Mouse (Mus musculus) intestine, embryonic 14.5 days (tissue): Measurements from ENCODE around the gene Arhgap31. TPM values are rescaled to one million over a fixed set of nuclear protein-coding genes. Genes with fewer than 3 reads are reported as not detected.

Experiments
- ATAC-seq: fragments of 200-750 bp; cut with Nextera tagmentation; replicated peaks from 2 replicates; pipeline ENCODE4 v1.8.0; 2017; ENCODE audit warnings: low read depth, moderate number of reproducible peaks, moderate TSS enrichment, moderate library complexity; ENCODE audit not compliant: low FRiP score, low TSS enrichment
- DNase-seq: peaks from one replicate; pipeline ENCODE4 v3.0.0-alpha.2; 2018; ENCODE audit warnings: low spot score
- H3K27ac ChIP-seq: fragments of 300-500 bp; sonication (generic); 2 replicates; pipeline ENCODE4 v1.5.1; 2014; ENCODE audit warnings: low read depth, mild to moderate bottlenecking, control low read depth
- H3K27me3 ChIP-seq: fragments of 300-500 bp; sonication (generic); replicated peaks from 2 replicates; pipeline ENCODE4 v1.6.1; 2014; ENCODE audit warnings: low read length, control low read depth; ENCODE audit not compliant: control insufficient read depth, insufficient read depth
- H3K36me3 ChIP-seq: fragments of 300-500 bp; sonication (generic); 2 replicates; pipeline ENCODE4 v1.6.1; 2014; ENCODE audit warnings: low read length, control low read depth; ENCODE audit not compliant: control insufficient read depth, insufficient read depth
- H3K4me1 ChIP-seq: fragments of 300-500 bp; sonication (generic); replicated peaks from 2 replicates; pipeline ENCODE4 v1.6.1; 2014; ENCODE audit warnings: low read length, control low read depth, mixed read lengths; ENCODE audit not compliant: control insufficient read depth, insufficient read depth
- H3K4me2 ChIP-seq: fragments of 300-500 bp; sonication (generic); 2 replicates; pipeline ENCODE4 v1.6.1; 2014; ENCODE audit warnings: low read length
- H3K4me3 ChIP-seq: fragments of 300-500 bp; sonication (generic); 2 replicates; pipeline ENCODE4 v1.5.1; 2014; ENCODE audit warnings: low read depth, low read length, control low read depth, mixed read lengths
- H3K9ac ChIP-seq: fragments of 300-500 bp; sonication (generic); 2 replicates; pipeline ENCODE4 v1.6.1; 2014; ENCODE audit warnings: mild to moderate bottlenecking, low read length
- H3K9me3 ChIP-seq: fragments of 300-500 bp; sonication (generic); 2 replicates; pipeline ENCODE4 v1.6.1; 2016; ENCODE audit warnings: low read length, control low read depth; ENCODE audit not compliant: control insufficient read depth
- WGBS: fragments of 180-500 bp; shearing (Covaris S2); extraction: QIAGEN DNeasy Blood & Tissue Kit; methylation state at CpG from one replicate; pipeline ENCODE4 v1.1.7; 2014; 5-methylcytosine and 5-hydroxymethylcytosine counted together
- polyA plus RNA-seq: library from polyadenylated mRNA; unstranded; fragments of >200 nt; fragmentation: Nextera tagmentation; extraction: Ambion mirVana; gene quantifications from 2 replicates; pipeline ENCODE4 v1.2.1, GENCODE M21; 2014

Arhgap31 gene
- polyA plus RNA-seq, 1 experiment from 2014 or later: 10.9 TPM

GRCm38 (mm10) chr16:38587572-38587971 lies 125.5 kb downstream of the Arhgap31 start:
- Histone ChIP-seq H3K27me3 (no peaks in the 10 kb centered on the region), H3K4me1 (no peaks in the 10 kb centered on the region), H3K27ac (no peak overlapping the region), H3K4me3 (no peak overlapping the region), H3K4me2 (no peak overlapping the region), H3K9me3 (no peaks in the 10 kb centered on the region), H3K36me3 (peaks cover 93% of the 10 kb centered on the region), H3K9ac (no peak overlapping the region)
- no peak for ATAC-seq
- no peak for DNase-seq
- WGBS: 93% methylated on average over 4 of the region's 4 CpGs

GRCm38 (mm10) chr16:38587163-38587562 lies 125.9 kb downstream of the Arhgap31 start:
- Histone ChIP-seq H3K27me3 (no peaks in the 10 kb centered on the region), H3K36me3 (peaks cover 93% of the 10 kb centered on the region), H3K9me3 (no peaks in the 10 kb centered on the region), H3K9ac (no peak overlapping the region), H3K4me2 (no peak overlapping the region), H3K4me1 (no peaks in the 10 kb centered on the region), H3K4me3 (no peak overlapping the region), H3K27ac (no peak overlapping the region)
- DNase-seq (no peak), ATAC-seq (no peak)
- 93% methylated on average over 5 of the region's 5 CpGs for WGBS

GRCm38 (mm10) chr16:38585186-38585585 lies 127.9 kb downstream of the Arhgap31 start:
- no peaks in the 10 kb centered on the region for H3K4me1 ChIP-seq
- H3K27me3 ChIP-seq: no peaks in the 10 kb centered on the region
- H3K4me2 ChIP-seq: no peak overlapping the region
- DNase-seq (no peak), ATAC-seq (no peak)
- no peak overlapping the region for H3K27ac ChIP-seq
- no peak overlapping the region for H3K4me3 ChIP-seq
- peaks cover 86% of the 10 kb centered on the region for H3K36me3 ChIP-seq
- 92% methylated on average over 5 of the region's 5 CpGs for WGBS
- H3K9me3 ChIP-seq: no peaks in the 10 kb centered on the region
- H3K9ac ChIP-seq: no peak overlapping the region

GRCm38 (mm10) chr16:38584761-38585160 lies 128.3 kb downstream of the Arhgap31 start:
- no peaks in the 10 kb centered on the region for H3K4me1 ChIP-seq
- no peak overlapping the region for H3K27ac ChIP-seq
- no peak overlapping the region for H3K4me2 ChIP-seq
- H3K4me3 ChIP-seq: no peak overlapping the region
- peaks cover 89% of the 10 kb centered on the region for H3K36me3 ChIP-seq
- no peak overlapping the region for H3K9ac ChIP-seq
- WGBS: 90% methylated on average over 7 of the region's 7 CpGs
- H3K9me3 ChIP-seq: no peaks in the 10 kb centered on the region
- H3K27me3 ChIP-seq: no peaks in the 10 kb centered on the region
- ATAC-seq (no peak), DNase-seq (no peak)

GRCm38 (mm10) chr16:38571481-38571880 lies 141.6 kb downstream of the Arhgap31 start:
- no peaks in the 10 kb centered on the region for H3K9me3 ChIP-seq
- no peaks in the 10 kb centered on the region for H3K4me1 ChIP-seq
- no peak overlapping the region for H3K4me3 ChIP-seq
- H3K27ac ChIP-seq: no peak overlapping the region
- no peaks in the 10 kb centered on the region for H3K27me3 ChIP-seq
- ATAC-seq (no peak), DNase-seq (no peak)
- 98% methylated on average over 3 of the region's 3 CpGs for WGBS
- H3K36me3 ChIP-seq: peaks cover 86% of the 10 kb centered on the region
- H3K4me2 ChIP-seq: no peak overlapping the region
- no peak overlapping the region for H3K9ac ChIP-seq

- ATAC-seq: no peak
- Histone ChIP-seq H3K9ac (no peak overlapping the region), H3K4me3 (no peak overlapping the region), H3K27ac (no peak overlapping the region), H3K4me2 (no peak overlapping the region), H3K27me3 (no peaks in the 10 kb centered on the region), H3K4me1 (peaks cover 8% of the 10 kb centered on the region), H3K36me3 (peaks cover 82% of the 10 kb centered on the region), H3K9me3 (no peaks in the 10 kb centered on the region)
- DNase-seq: no peak
- WGBS: 95% methylated on average over 5 of the region's 5 CpGs
Observed at GRCm38 (mm10) chr16:38568192-38568591, 144.9 kb downstream of the Arhgap31 start.

- WGBS: 29% methylated on average over 10 of the region's 10 CpGs
- H3K27me3 ChIP-seq: 0 out of 2 replicates have a peak, but pooled peaks cover 3% of the 10 kb centered on the region
- H3K36me3 ChIP-seq: peaks cover 38% of the 10 kb centered on the region
- peak overlapping the region; percentile 97 for H3K9ac ChIP-seq
- peak overlapping the region; percentile 97 for H3K4me3 ChIP-seq
- H3K4me1 ChIP-seq: peaks cover 8% of the 10 kb centered on the region
- H3K27ac ChIP-seq: peak overlapping the region; percentile 69; the same call in 1 of the 2 replicates
- ATAC-seq: no peak
- no peaks in the 10 kb centered on the region for H3K9me3 ChIP-seq
- H3K4me2 ChIP-seq: peak overlapping the region; percentile 87
- no peak for DNase-seq
Observed at GRCm38 (mm10) chr16:38563516-38563915, 149.6 kb downstream of the Arhgap31 start.

- Histone ChIP-seq H3K27me3 (0 out of 2 replicates have a peak, but pooled peaks cover 3% of the 10 kb centered on the region), H3K9ac (peak overlapping the region; percentile 97), H3K27ac (peak overlapping the region; percentile 69), H3K4me1 (peaks cover 8% of the 10 kb centered on the region), H3K9me3 (no peaks in the 10 kb centered on the region), H3K4me2 (peak overlapping the region; percentile 87), H3K4me3 (peak overlapping the region; percentile 97), H3K36me3 (peaks cover 33% of the 10 kb centered on the region)
- no peak; the same call in 1 of the 2 replicates for ATAC-seq
- under 1% methylated on average over 25 of the region's 25 CpGs for WGBS
- no peak for DNase-seq
Observed at GRCm38 (mm10) chr16:38562968-38563327, 150.1 kb downstream of the Arhgap31 start.

GRCm38 (mm10) chr16:38562131-38562967 lies 150.7 kb downstream of the Arhgap31 start:
- Histone ChIP-seq H3K9ac (peak overlapping the region; percentile 97), H3K9me3 (no peaks in the 10 kb centered on the region), H3K4me2 (peak overlapping the region; percentile 87), H3K27me3 (0 out of 2 replicates have a peak, but pooled peaks cover 3% of the 10 kb centered on the region), H3K4me1 (peaks cover 8% of the 10 kb centered on the region), H3K27ac (peak overlapping the region; percentile 69), H3K4me3 (peak overlapping the region; percentile 97), H3K36me3 (peaks cover 27% of the 10 kb centered on the region)
- ATAC-seq: peak; percentile 98
- peak; percentile 97 for DNase-seq
- 7% methylated on average over 37 of the region's 37 CpGs for WGBS
